Mouse (Mus musculus) CH12F3 (cell line): ENCODE measurements around the gene Wbp4.
"Not testable (repeated sequence)": the region's sequence is repeated elsewhere in the genome, so short reads cannot be mapped to it uniquely, and the experiment has no call there.

Source experiments
- in situ Hi-C: fragments of 300-500 bp; cut with MboI; formaldehyde crosslinking; loops from 2 replicates; pipeline ENCODE4 v1.14.3; 2020; ENCODE audit warnings: low sequenced_read_pairs

The Wbp4 gene

GRCm38 (mm10) chr14:79460988-79461387, 20.3 kb downstream of the Wbp4 start:
- in situ Hi-C loops, result no loop called here

- in situ Hi-C loops, result no loop called here
These were observed 20.9 kb downstream of the Wbp4 start for GRCm38 (mm10) chr14:79460401-79460800.

GRCm38 (mm10) chr14:79452591-79452934, 28.8 kb downstream of the Wbp4 start:
- in situ Hi-C loops, result not testable (repeated sequence)

- in situ Hi-C loops, result not testable (repeated sequence)
These were observed 29.4 kb downstream of the Wbp4 start, which contains the start of gene Kbtbd6 for GRCm38 (mm10) chr14:79451681-79452590. Gene Kbtbd6, plus strand, starts transcription at chr14:79451835.

- in situ Hi-C loops, result no loop called here
These were observed 36.2 kb downstream of the Wbp4 start for GRCm38 (mm10) chr14:79445055-79445620.

- in situ Hi-C loops, result no loop called here
These were observed 36.7 kb downstream of the Wbp4 start for GRCm38 (mm10) chr14:79444601-79445000.

GRCm38 (mm10) chr14:79441441-79441840, 39.9 kb downstream of the Wbp4 start:
- in situ Hi-C loops, result no loop called here

GRCm38 (mm10) chr14:79440655-79441054, 40.7 kb downstream of the Wbp4 start:
- in situ Hi-C loops, result no loop called here

GRCm38 (mm10) chr14:79434068-79434467, 47.3 kb downstream of the Wbp4 start:
- in situ Hi-C loops, result no loop called here

- in situ Hi-C loops, result not testable (repeated sequence)
These were observed 54.5 kb downstream of the Wbp4 start for GRCm38 (mm10) chr14:79426730-79427365.

- in situ Hi-C loops, result no loop called here
These were observed 55.2 kb downstream of the Wbp4 start, which contains the start of gene Kbtbd7 for GRCm38 (mm10) chr14:79425979-79426729. Gene Kbtbd7, plus strand, starts transcription at chr14:79426511.

- in situ Hi-C loops, result no loop called here
These were observed 61.1 kb downstream of the Wbp4 start for GRCm38 (mm10) chr14:79420083-79420685.

GRCm38 (mm10) chr14:79413121-79413520, 68.2 kb downstream of the Wbp4 start:
- in situ Hi-C loops, result no loop called here

GRCm38 (mm10) chr14:79410662-79411061, 70.7 kb downstream of the Wbp4 start:
- in situ Hi-C loops, result no loop called here
